Mouse (Mus musculus) lung, postnatal 0 days (tissue): ENCODE measurements around the gene 2810459M11Rik. TPM values are rescaled to one million over a fixed set of nuclear protein-coding genes. Genes with fewer than 3 reads are reported as not detected.

Source experiments
- ATAC-seq: fragments of 200-750 bp; cut with Nextera tagmentation; 2 replicates; pipeline ENCODE4 v1.8.0; 2017; ENCODE audit warnings: moderate library complexity
- DNase-seq: peaks from one replicate; pipeline ENCODE4 v3.0.0-alpha.2; 2016; ENCODE audit warnings: low spot score
- H3K27ac ChIP-seq: fragments of 300-500 bp; sonication (generic); 2 replicates; pipeline ENCODE4 v1.5.1; 2014; ENCODE audit warnings: antibody characterized with exemption, mild to moderate bottlenecking, low read length, mixed read lengths
- H3K27me3 ChIP-seq: fragments of 300-500 bp; sonication (generic); replicated peaks from 2 replicates; pipeline ENCODE4 v1.6.1; 2014; ENCODE audit warnings: low read length, mixed read lengths; ENCODE audit not compliant: insufficient read depth
- H3K36me3 ChIP-seq: fragments of 300-500 bp; sonication (generic); 2 replicates; pipeline ENCODE4 v1.6.1; 2014; ENCODE audit warnings: low read length, mixed read lengths; ENCODE audit not compliant: insufficient read depth
- H3K4me1 ChIP-seq: fragments of 300-500 bp; sonication (generic); 2 replicates; pipeline ENCODE4 v1.6.1; 2014; ENCODE audit warnings: antibody characterized with exemption, low read depth, low read length, mixed read lengths; ENCODE audit not compliant: insufficient read depth
- H3K4me2 ChIP-seq: fragments of 300-500 bp; sonication (generic); replicated peaks from 2 replicates; pipeline ENCODE4 v1.6.1; 2014; ENCODE audit warnings: low read depth, mild to moderate bottlenecking, low read length, moderate library complexity, mixed read lengths
- H3K4me3 ChIP-seq: fragments of 300-500 bp; sonication (generic); 2 replicates; pipeline ENCODE4 v1.5.1; 2014; ENCODE audit warnings: low read depth, low read length
- H3K9ac ChIP-seq: fragments of 300-500 bp; sonication (generic); replicated peaks from 2 replicates; pipeline ENCODE4 v1.6.1; 2014; ENCODE audit warnings: low read depth, mild to moderate bottlenecking
- H3K9me3 ChIP-seq: fragments of 300-500 bp; sonication (generic); 2 replicates; pipeline ENCODE4 v1.6.1; 2016; ENCODE audit warnings: low read length, mixed read lengths
- CTCF ChIP-seq: IDR thresholded peaks from 2 replicates; pipeline ENCODE4 v1.5.1; 2016; ENCODE audit warnings: antibody characterized with exemption, mild to moderate bottlenecking
- EP300 ChIP-seq: IDR thresholded peaks from 2 replicates; pipeline ENCODE4 v1.6.1; 2016; ENCODE audit warnings: antibody characterized with exemption, mild to moderate bottlenecking, control low read depth
- WGBS: fragments of 180-500 bp; shearing (Covaris S2); extraction: QIAGEN DNeasy Blood & Tissue Kit; methylation state at CpG from one replicate; pipeline ENCODE4 v1.1.7; 2014; 5-methylcytosine and 5-hydroxymethylcytosine counted together
- polyA plus RNA-seq: library from polyadenylated mRNA; unstranded; fragments of >200 nt; fragmentation: Nextera tagmentation; extraction: Ambion mirVana; gene quantifications from 2 replicates; pipeline ENCODE4 v1.2.1, GENCODE M21; 2015

The 2810459M11Rik gene
- polyA plus RNA-seq, 1 experiment from 2014 or later, result 0.41 TPM

DNA sequence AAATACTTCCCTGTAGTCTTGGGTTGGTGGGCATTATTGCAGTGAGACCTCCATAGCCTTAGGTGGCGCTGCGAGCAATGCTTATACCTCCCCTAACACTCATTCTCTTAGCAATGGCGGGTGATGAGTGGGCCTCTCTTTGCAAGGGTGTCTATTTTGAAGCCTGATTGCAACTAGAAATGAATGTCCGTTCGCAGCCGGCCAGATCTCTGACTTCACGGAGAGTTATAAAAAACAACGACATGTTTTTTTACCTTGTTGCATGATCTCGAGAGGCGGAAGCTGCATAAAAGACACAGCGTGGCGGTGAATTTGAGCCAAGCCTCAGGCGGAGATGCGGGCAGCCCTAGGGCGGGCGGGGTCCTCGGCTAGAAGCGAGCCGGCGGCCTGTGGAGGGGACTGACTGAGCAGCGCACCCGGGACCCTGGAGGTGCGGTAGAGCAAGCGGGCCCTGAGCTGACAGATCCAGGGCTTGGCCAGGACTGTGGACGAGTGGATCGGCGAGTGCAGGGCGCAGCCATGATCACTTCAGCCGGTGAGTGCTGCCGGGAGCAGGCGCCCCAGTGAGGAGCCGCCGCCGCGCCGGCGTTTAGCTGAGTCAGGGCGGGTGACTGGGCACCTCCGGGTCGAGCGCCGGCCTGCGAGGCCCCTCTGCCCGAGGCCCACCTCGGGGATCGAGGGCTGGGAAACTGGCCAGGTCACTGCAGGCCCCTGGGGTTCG is 18.8 kb downstream of the 2810459M11Rik start, which contains the start of gene Psmd1:
Gene Psmd1, plus strand, starts transcription at position 117 of the 721 bp plus-strand sequence.
- H3K36me3 ChIP-seq, result no peaks in the 10 kb centered on the region
- no peaks in the 10 kb centered on the region for H3K27me3 ChIP-seq
- peak within 1 kb of the TSS; percentile 87 for H3K27ac ChIP-seq
- H3K4me1 ChIP-seq, result peaks cover 9% of the 10 kb centered on the region; the same call in 1 of the 2 replicates
- DNase-seq, result peak; percentile 96
- peak within 1 kb of the TSS; percentile 96 for H3K9ac ChIP-seq
- ATAC-seq, result peak; percentile 94
- no peaks in the 10 kb centered on the region for H3K9me3 ChIP-seq
- peak within 1 kb of the TSS; percentile 97 for H3K4me3 ChIP-seq
- WGBS, result under 1% methylated on average over 44 of the region's 47 CpGs
- H3K4me2 ChIP-seq, result peak within 1 kb of the TSS; percentile 87
- peak; percentile 81 for TF ChIP-seq EP300
- TF ChIP-seq CTCF, result peak; percentile 93

DNA sequence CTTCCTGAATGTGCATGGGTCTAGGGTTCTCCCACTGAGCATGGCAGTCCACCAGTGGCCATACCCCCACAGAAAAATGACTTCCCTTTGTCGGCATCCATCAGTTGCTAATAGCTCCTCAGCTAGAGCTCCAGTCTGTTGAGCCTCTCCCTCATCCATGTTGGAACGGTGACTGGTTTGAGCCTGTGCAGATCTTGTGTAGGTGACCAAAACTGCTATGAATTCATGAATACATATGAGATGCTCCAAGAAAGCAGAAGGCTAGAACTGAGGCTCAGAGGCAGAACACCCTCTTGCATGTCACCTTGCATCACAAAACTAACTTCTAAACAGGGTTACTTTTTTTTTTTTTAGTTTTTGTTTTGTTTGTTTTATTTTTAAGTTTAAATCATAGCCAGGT is 30.9 kb downstream of the 2810459M11Rik start:
- H3K36me3 ChIP-seq, result peaks cover 46% of the 10 kb centered on the region
- WGBS, result 90% methylated on average over 2 of the region's 2 CpGs

DNA sequence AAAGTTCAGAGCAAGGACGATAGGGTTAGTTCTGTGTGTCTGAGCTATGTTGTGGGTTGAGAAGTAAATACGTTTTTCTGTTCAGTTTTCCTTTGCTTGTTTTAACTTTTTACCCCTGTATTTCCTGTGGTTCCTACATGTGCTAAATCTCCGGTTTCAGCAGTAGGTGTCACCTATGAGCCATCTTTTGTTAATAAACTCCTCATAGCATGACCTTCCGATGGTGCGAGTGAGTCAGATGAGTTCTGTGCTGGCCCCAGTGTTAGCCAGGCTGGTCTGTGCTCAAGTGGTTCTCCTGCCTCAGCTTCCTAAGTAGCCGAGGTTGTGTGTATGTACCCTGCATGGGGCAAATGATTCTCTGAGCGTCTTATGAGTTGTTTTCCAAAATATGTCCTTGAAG is 48.8 kb downstream of the 2810459M11Rik start:
- Histone ChIP-seq H3K27ac (no peak overlapping the region), H3K36me3 (peaks cover 28% of the 10 kb centered on the region; the same call in 1 of the 2 replicates), H3K4me3 (no peak overlapping the region), H3K4me1 (no peaks in the 10 kb centered on the region), H3K9me3 (no peaks in the 10 kb centered on the region), H3K27me3 (no peaks in the 10 kb centered on the region), H3K9ac (no peak overlapping the region), H3K4me2 (no peak overlapping the region)
- peak; percentile 36 for TF ChIP-seq CTCF
- TF ChIP-seq EP300, result no peak
- ATAC-seq (no peak), DNase-seq (peak; percentile 9)
- WGBS, result 74% methylated on average over 7 of the region's 7 CpGs

More for the DNA sequence above, 30.9 kb downstream of the 2810459M11Rik start:
- no peak overlapping the region for H3K4me2 ChIP-seq
- no peaks in the 10 kb centered on the region for H3K27me3 ChIP-seq
- no peak for ATAC-seq
- DNase-seq, result no peak
- H3K4me1 ChIP-seq, result no peaks in the 10 kb centered on the region
- no peak overlapping the region for H3K4me3 ChIP-seq
- no peak overlapping the region for H3K9ac ChIP-seq
- TF ChIP-seq CTCF (no peak), EP300 (no peak)
- H3K27ac ChIP-seq, result no peak overlapping the region
- H3K9me3 ChIP-seq, result no peaks in the 10 kb centered on the region

DNA sequence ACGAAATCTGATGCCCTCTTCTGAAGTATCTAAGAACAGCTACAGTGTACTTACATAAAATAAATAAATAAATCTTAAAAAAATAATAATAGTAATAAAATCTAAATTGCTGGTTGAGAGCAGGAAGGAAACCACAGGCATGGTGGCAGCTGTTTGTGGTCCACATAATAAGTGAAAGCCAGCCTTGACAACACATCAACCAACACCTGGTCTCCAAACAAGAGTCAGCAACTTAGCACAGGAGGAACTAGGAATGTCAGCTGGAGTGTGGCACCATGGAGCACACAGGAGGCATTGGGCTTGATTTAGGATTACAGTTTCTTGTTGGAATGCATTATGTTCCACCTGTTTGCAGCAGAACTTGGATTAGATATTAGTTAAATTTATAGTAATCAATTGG is 59.4 kb downstream of the 2810459M11Rik start:
- DNase-seq (no peak), ATAC-seq (no peak)
- 92% methylated on average over 1 of the region's 1 CpGs for WGBS
- H3K4me3 ChIP-seq, result no peak overlapping the region
- H3K9me3 ChIP-seq, result no peaks in the 10 kb centered on the region
- no peak overlapping the region for H3K9ac ChIP-seq
- H3K27ac ChIP-seq, result no peak overlapping the region
- H3K4me2 ChIP-seq, result no peak overlapping the region
- TF ChIP-seq EP300 (no peak), CTCF (no peak)
- H3K4me1 ChIP-seq, result no peaks in the 10 kb centered on the region
- H3K36me3 ChIP-seq, result no peaks in the 10 kb centered on the region
- H3K27me3 ChIP-seq, result no peaks in the 10 kb centered on the region

Other genes with a start within 250 kb of the 2810459M11Rik start
- gene Itm2c, start 151.6 kb upstream of the 2810459M11Rik start, polyA plus RNA-seq, result 221 and 244 TPM in 2 replicates
- gene 4933407L21Rik, start 117.4 kb upstream of the 2810459M11Rik start, polyA plus RNA-seq, result 0.11 and 0.30 TPM in 2 replicates
- 0.14 and 0.26 TPM in 2 replicates for gene Gpr55, start 84.9 kb upstream of the 2810459M11Rik start, polyA plus RNA-seq
- gene Spata3, start 29.0 kb upstream of the 2810459M11Rik start, polyA plus RNA-seq, result not detected in 2 replicates
- gene Psmd1, start 18.5 kb downstream of the 2810459M11Rik start, polyA plus RNA-seq, result 85.1 and 86.2 TPM in 2 replicates
- 1.0 and 1.2 TPM in 2 replicates for gene Htr2b, start 66.1 kb downstream of the 2810459M11Rik start, polyA plus RNA-seq
- 0.16 TPM in 1 of 2 replicates, not detected in the other for gene Gm21972, start 87.8 kb downstream of the 2810459M11Rik start, polyA plus RNA-seq
- gene Armc9, start 108.9 kb downstream of the 2810459M11Rik start, polyA plus RNA-seq, result 8.7 and 9.8 TPM in 2 replicates